Mouse (Mus musculus) olfactory bulb, adult 2 months (tissue): ENCODE results near the gene Thsd4.

ENCODE experiments used
- CTCF ChIP-seq: fragments of 200-500 bp; IDR thresholded peaks from 2 replicates; pipeline ENCODE4 v1.5.1; 2012; ENCODE audit warnings: low read depth, mild to moderate bottlenecking, low read length, moderate library complexity; ENCODE audit not compliant: insufficient read depth
- POLR2A ChIP-seq: fragments of 200-500 bp; IDR thresholded peaks from 2 replicates; pipeline ENCODE4 v1.6.1; 2012; ENCODE audit warnings: mild to moderate bottlenecking, low read depth, low read length, moderate library complexity; ENCODE audit not compliant: insufficient read depth

DNA sequence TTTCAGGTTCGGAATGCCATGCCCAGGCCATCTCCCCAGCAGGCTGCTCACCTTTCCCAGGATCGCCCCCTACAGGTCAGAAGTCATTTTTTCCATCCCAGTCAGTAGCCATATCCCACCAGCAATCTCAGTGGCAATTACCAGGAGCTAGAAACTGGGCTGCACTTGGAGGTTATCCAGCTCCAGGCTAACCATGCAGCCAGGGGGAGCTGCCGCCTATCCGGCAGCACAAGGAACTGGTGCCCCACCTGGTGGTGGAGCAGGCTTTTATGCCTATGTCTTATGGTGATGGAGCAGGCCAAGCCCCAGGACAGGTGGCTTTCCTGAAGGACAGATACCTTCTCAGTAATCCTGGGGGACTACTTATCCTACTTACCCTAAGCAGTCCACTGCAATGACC is 26.3 kb upstream of the Thsd4 start:
- TF ChIP-seq POLR2A (no peak), CTCF (peak; percentile 63; the same call in 1 of the 2 replicates)
